Mouse (Mus musculus): ENCODE measurements around the gene Myt1l. TPM values are rescaled to one million over a fixed set of nuclear protein-coding genes. Genes with fewer than 3 reads are reported as not detected.
A peak's percentile ranks its signal among the peaks of the same experiment; 100 is the strongest.

The Myt1l gene
- polyA plus RNA-seq, 1 experiment: not detected

- H3K4me1 ChIP-seq (ENCODE audit: control insufficient read depth, insufficient read depth, low read length): no peaks in the 10 kb centered on the region
- no peak overlapping the region for H3K27ac ChIP-seq (ENCODE audit: control insufficient read depth, insufficient read depth, low read depth, low read length, poor library complexity)
- no peak overlapping the region for H3K4me3 ChIP-seq (replicated peaks; ENCODE audit: control insufficient read depth, low read depth, low read length)
- no peak for TF ChIP-seq POLR2A (IDR thresholded peaks at IDR 0.05; ENCODE audit: borderline replicate concordance, control insufficient read depth, low read depth, low read length)
- no peak for TF ChIP-seq CTCF (IDR thresholded peaks at IDR 0.05; ENCODE audit: control insufficient read depth, insufficient read depth, low read length)
- WGBS: 76% methylated on average over 10 of the region's 10 CpGs
These were observed 121.4 kb downstream of the Myt1l start for GRCm38 (mm10) chr12:29649510-29650152.

- 74% methylated on average over 5 of the region's 5 CpGs for WGBS
- Histone ChIP-seq H3K4me1 (ENCODE audit: control insufficient read depth, insufficient read depth, low read length) (no peaks in the 10 kb centered on the region), H3K4me3 (replicated peaks; ENCODE audit: control insufficient read depth, low read depth, low read length) (no peak overlapping the region), H3K27ac (ENCODE audit: control insufficient read depth, insufficient read depth, low read depth, low read length, poor library complexity) (no peak overlapping the region)
- TF ChIP-seq POLR2A (IDR thresholded peaks at IDR 0.05; ENCODE audit: borderline replicate concordance, control insufficient read depth, low read depth, low read length) (no peak), CTCF (IDR thresholded peaks at IDR 0.05; ENCODE audit: control insufficient read depth, insufficient read depth, low read length) (no peak)
These were observed 124.3 kb downstream of the Myt1l start for GRCm38 (mm10) chr12:29652516-29652915.

- TF ChIP-seq POLR2A (IDR thresholded peaks at IDR 0.05; ENCODE audit: borderline replicate concordance, control insufficient read depth, low read depth, low read length): no peak
- no peak for TF ChIP-seq CTCF (IDR thresholded peaks at IDR 0.05; ENCODE audit: control insufficient read depth, insufficient read depth, low read length)
- H3K4me1 ChIP-seq (ENCODE audit: control insufficient read depth, insufficient read depth, low read length): no peaks in the 10 kb centered on the region
- H3K27ac ChIP-seq (ENCODE audit: control insufficient read depth, insufficient read depth, low read depth, low read length, poor library complexity): no peak overlapping the region
- 88% methylated on average over 10 of the region's 10 CpGs for WGBS
- no peak overlapping the region for H3K4me3 ChIP-seq (replicated peaks; ENCODE audit: control insufficient read depth, low read depth, low read length)
These were observed 127.0 kb downstream of the Myt1l start for GRCm38 (mm10) chr12:29655197-29655632.

GRCm38 (mm10) chr12:29655673-29656072, 127.5 kb downstream of the Myt1l start:
- H3K27ac ChIP-seq (ENCODE audit: control insufficient read depth, insufficient read depth, low read depth, low read length, poor library complexity): no peak overlapping the region
- no peaks in the 10 kb centered on the region for H3K4me1 ChIP-seq (ENCODE audit: control insufficient read depth, insufficient read depth, low read length)
- 79% methylated on average over 12 of the region's 12 CpGs for WGBS
- TF ChIP-seq POLR2A (IDR thresholded peaks at IDR 0.05; ENCODE audit: borderline replicate concordance, control insufficient read depth, low read depth, low read length): no peak
- TF ChIP-seq CTCF (IDR thresholded peaks at IDR 0.05; ENCODE audit: control insufficient read depth, insufficient read depth, low read length): no peak
- no peak overlapping the region for H3K4me3 ChIP-seq (replicated peaks; ENCODE audit: control insufficient read depth, low read depth, low read length)

GRCm38 (mm10) chr12:29657061-29657460, 128.9 kb downstream of the Myt1l start:
- WGBS: 19% methylated on average over 3 of the region's 3 CpGs
- Histone ChIP-seq H3K4me3 (replicated peaks; ENCODE audit: control insufficient read depth, low read depth, low read length) (no peak overlapping the region), H3K27ac (ENCODE audit: control insufficient read depth, insufficient read depth, low read depth, low read length, poor library complexity) (no peak overlapping the region), H3K4me1 (ENCODE audit: control insufficient read depth, insufficient read depth, low read length) (no peaks in the 10 kb centered on the region)
- TF ChIP-seq POLR2A (IDR thresholded peaks at IDR 0.05; ENCODE audit: borderline replicate concordance, control insufficient read depth, low read depth, low read length) (no peak), CTCF (IDR thresholded peaks at IDR 0.05; ENCODE audit: control insufficient read depth, insufficient read depth, low read length) (no peak)

GRCm38 (mm10) chr12:29657870-29658269, 129.7 kb downstream of the Myt1l start:
- TF ChIP-seq CTCF (IDR thresholded peaks at IDR 0.05; ENCODE audit: control insufficient read depth, insufficient read depth, low read length) (no peak), POLR2A (IDR thresholded peaks at IDR 0.05; ENCODE audit: borderline replicate concordance, control insufficient read depth, low read depth, low read length) (no peak)
- 77% methylated on average over 2 of the region's 2 CpGs for WGBS
- Histone ChIP-seq H3K27ac (ENCODE audit: control insufficient read depth, insufficient read depth, low read depth, low read length, poor library complexity) (no peak overlapping the region), H3K4me1 (ENCODE audit: control insufficient read depth, insufficient read depth, low read length) (no peaks in the 10 kb centered on the region), H3K4me3 (replicated peaks; ENCODE audit: control insufficient read depth, low read depth, low read length) (no peak overlapping the region)

- no peak overlapping the region for H3K27ac ChIP-seq (ENCODE audit: control insufficient read depth, insufficient read depth, low read depth, low read length, poor library complexity)
- no peak overlapping the region for H3K4me3 ChIP-seq (replicated peaks; ENCODE audit: control insufficient read depth, low read depth, low read length)
- 81% methylated on average over 7 of the region's 7 CpGs for WGBS
- H3K4me1 ChIP-seq (ENCODE audit: control insufficient read depth, insufficient read depth, low read length): no peaks in the 10 kb centered on the region; the same call in 1 of the 2 replicates
- TF ChIP-seq CTCF (IDR thresholded peaks at IDR 0.05; ENCODE audit: control insufficient read depth, insufficient read depth, low read length) (no peak), POLR2A (IDR thresholded peaks at IDR 0.05; ENCODE audit: borderline replicate concordance, control insufficient read depth, low read depth, low read length) (no peak)
These were observed 143.8 kb downstream of the Myt1l start for GRCm38 (mm10) chr12:29671984-29672383.

GRCm38 (mm10) chr12:29675594-29676362, 147.6 kb downstream of the Myt1l start:
- no peak for TF ChIP-seq POLR2A (IDR thresholded peaks at IDR 0.05; ENCODE audit: borderline replicate concordance, control insufficient read depth, low read depth, low read length)
- TF ChIP-seq CTCF (IDR thresholded peaks at IDR 0.05; ENCODE audit: control insufficient read depth, insufficient read depth, low read length): 0 out of 2 replicates have a peak, but pooled peaks have one; percentile 6
- Histone ChIP-seq H3K4me1 (ENCODE audit: control insufficient read depth, insufficient read depth, low read length) (no peaks in the 10 kb centered on the region; the same call in 1 of the 2 replicates), H3K4me3 (replicated peaks; ENCODE audit: control insufficient read depth, low read depth, low read length) (no peak overlapping the region), H3K27ac (ENCODE audit: control insufficient read depth, insufficient read depth, low read depth, low read length, poor library complexity) (no peak overlapping the region)
- 42% methylated on average over 14 of the region's 14 CpGs for WGBS
